Mouse (Mus musculus): ENCODE data around the gene Thada.

GRCm38 (mm10) chr17:84213464-84213863 is 252.5 kb downstream of the Thada start:
- TF ChIP-seq CTCF (IDR thresholded peaks at IDR 0.05; ENCODE audit: borderline replicate concordance, insufficient read depth, low read depth, low read length) = no peak
- no peak for TF ChIP-seq POLR2A (IDR thresholded peaks at IDR 0.05; ENCODE audit: borderline replicate concordance, insufficient read depth, low read length)

All from cerebellum, adult 2 months (tissue).